Mouse (Mus musculus): ENCODE measurements around the gene E130114P18Rik. TPM values are rescaled to one million over a fixed set of nuclear protein-coding genes. Genes with fewer than 3 reads are reported as not detected.

Gene E130114P18Rik
- polyA plus RNA-seq (2012; rRNA removed): not detected in 2 replicates

- TF ChIP-seq POLR2A (IDR thresholded peaks at IDR 0.05; ENCODE audit: low read depth, low read length) (peak; percentile 15; the same call in 1 of the 2 replicates), CTCF (IDR thresholded peaks at IDR 0.05; ENCODE audit: extremely low read depth, insufficient read length, insufficient replicate concordance, low read depth, low read length) (no peak)
- Histone ChIP-seq H3K27me3 (ENCODE audit: control insufficient read depth, insufficient read depth, low read length) (no peaks in the 10 kb centered on the region), H3K27ac (ENCODE audit: insufficient read depth, low read depth, low read length) (peak within 1 kb of the TSS; percentile 69), H3K4me3 (ENCODE audit: low read depth, low read length) (peak within 1 kb of the TSS; percentile 91), H3K4me1 (ENCODE audit: control insufficient read depth, insufficient read depth, insufficient read length, low read length) (0 out of 2 replicates have a peak, but pooled peaks cover 2% of the 10 kb centered on the region), H3K36me3 (ENCODE audit: control insufficient read depth, insufficient read depth, low read length) (peaks cover under 1% of the 10 kb centered on the region; the same call in 1 of the 2 replicates)
- WGBS: under 1% methylated on average over 37 of the region's 37 CpGs
These were observed at the start of gene E130114P18Rik for GRCm38 (mm10) chr4:97777706-97778176. E130114P18Rik (minus strand) TSS chr4:97778078.

GRCm38 (mm10) chr4:97827115-97827514 lies 49.2 kb upstream of the E130114P18Rik start:
- no peak overlapping the region for H3K27ac ChIP-seq (ENCODE audit: insufficient read depth, low read depth, low read length)
- H3K4me3 ChIP-seq (ENCODE audit: low read depth, low read length): no peak overlapping the region
- TF ChIP-seq POLR2A (IDR thresholded peaks at IDR 0.05; ENCODE audit: low read depth, low read length): no peak
- TF ChIP-seq CTCF (IDR thresholded peaks at IDR 0.05; ENCODE audit: extremely low read depth, insufficient read length, insufficient replicate concordance, low read depth, low read length): no peak
- no peaks in the 10 kb centered on the region for H3K4me1 ChIP-seq (ENCODE audit: control insufficient read depth, insufficient read depth, insufficient read length, low read length)
- 89% methylated on average over 6 of the region's 6 CpGs for WGBS
- no peaks in the 10 kb centered on the region for H3K27me3 ChIP-seq (ENCODE audit: control insufficient read depth, insufficient read depth, low read length)
- no peaks in the 10 kb centered on the region for H3K36me3 ChIP-seq (ENCODE audit: control insufficient read depth, insufficient read depth, low read length)

- 82% methylated on average over 4 of the region's 4 CpGs for WGBS
- Histone ChIP-seq H3K27ac (ENCODE audit: insufficient read depth, low read depth, low read length) (no peak overlapping the region), H3K27me3 (ENCODE audit: control insufficient read depth, insufficient read depth, low read length) (no peaks in the 10 kb centered on the region), H3K4me3 (ENCODE audit: low read depth, low read length) (no peak overlapping the region), H3K36me3 (ENCODE audit: control insufficient read depth, insufficient read depth, low read length) (no peaks in the 10 kb centered on the region), H3K4me1 (ENCODE audit: control insufficient read depth, insufficient read depth, insufficient read length, low read length) (no peaks in the 10 kb centered on the region)
- TF ChIP-seq POLR2A (IDR thresholded peaks at IDR 0.05; ENCODE audit: low read depth, low read length): no peak
- no peak for TF ChIP-seq CTCF (IDR thresholded peaks at IDR 0.05; ENCODE audit: extremely low read depth, insufficient read length, insufficient replicate concordance, low read depth, low read length)
These were observed 48.0 kb upstream of the E130114P18Rik start for GRCm38 (mm10) chr4:97825841-97826240.

GRCm38 (mm10) chr4:97825432-97825831 lies 47.6 kb upstream of the E130114P18Rik start:
- 76% methylated on average over 4 of the region's 4 CpGs for WGBS
- Histone ChIP-seq H3K36me3 (ENCODE audit: control insufficient read depth, insufficient read depth, low read length) (no peaks in the 10 kb centered on the region), H3K27me3 (ENCODE audit: control insufficient read depth, insufficient read depth, low read length) (no peaks in the 10 kb centered on the region), H3K4me1 (ENCODE audit: control insufficient read depth, insufficient read depth, insufficient read length, low read length) (no peaks in the 10 kb centered on the region), H3K4me3 (ENCODE audit: low read depth, low read length) (no peak overlapping the region), H3K27ac (ENCODE audit: insufficient read depth, low read depth, low read length) (no peak overlapping the region)
- TF ChIP-seq POLR2A (IDR thresholded peaks at IDR 0.05; ENCODE audit: low read depth, low read length): no peak
- TF ChIP-seq CTCF (IDR thresholded peaks at IDR 0.05; ENCODE audit: extremely low read depth, insufficient read length, insufficient replicate concordance, low read depth, low read length): no peak

- no peak overlapping the region for H3K27ac ChIP-seq (ENCODE audit: insufficient read depth, low read depth, low read length)
- H3K4me1 ChIP-seq (ENCODE audit: control insufficient read depth, insufficient read depth, insufficient read length, low read length): no peaks in the 10 kb centered on the region
- H3K27me3 ChIP-seq (ENCODE audit: control insufficient read depth, insufficient read depth, low read length): no peaks in the 10 kb centered on the region
- no peak overlapping the region for H3K4me3 ChIP-seq (ENCODE audit: low read depth, low read length)
- 79% methylated on average over 4 of the region's 4 CpGs for WGBS
- TF ChIP-seq POLR2A (IDR thresholded peaks at IDR 0.05; ENCODE audit: low read depth, low read length) (no peak), CTCF (IDR thresholded peaks at IDR 0.05; ENCODE audit: extremely low read depth, insufficient read length, insufficient replicate concordance, low read depth, low read length) (no peak)
- no peaks in the 10 kb centered on the region for H3K36me3 ChIP-seq (ENCODE audit: control insufficient read depth, insufficient read depth, low read length)
These were observed 46.6 kb upstream of the E130114P18Rik start for GRCm38 (mm10) chr4:97824451-97824850.

- Histone ChIP-seq H3K27me3 (ENCODE audit: control insufficient read depth, insufficient read depth, low read length) (no peaks in the 10 kb centered on the region), H3K36me3 (ENCODE audit: control insufficient read depth, insufficient read depth, low read length) (no peaks in the 10 kb centered on the region), H3K27ac (ENCODE audit: insufficient read depth, low read depth, low read length) (no peak overlapping the region), H3K4me3 (ENCODE audit: low read depth, low read length) (no peak overlapping the region), H3K4me1 (ENCODE audit: control insufficient read depth, insufficient read depth, insufficient read length, low read length) (no peaks in the 10 kb centered on the region)
- WGBS: 84% methylated on average over 6 of the region's 6 CpGs
- no peak for TF ChIP-seq POLR2A (IDR thresholded peaks at IDR 0.05; ENCODE audit: low read depth, low read length)
- no peak for TF ChIP-seq CTCF (IDR thresholded peaks at IDR 0.05; ENCODE audit: extremely low read depth, insufficient read length, insufficient replicate concordance, low read depth, low read length)
These were observed 45.6 kb upstream of the E130114P18Rik start for GRCm38 (mm10) chr4:97823512-97823911.

GRCm38 (mm10) chr4:97821556-97822251 lies 43.8 kb upstream of the E130114P18Rik start:
- Histone ChIP-seq H3K4me3 (ENCODE audit: low read depth, low read length) (no peak overlapping the region), H3K36me3 (ENCODE audit: control insufficient read depth, insufficient read depth, low read length) (no peaks in the 10 kb centered on the region), H3K27me3 (ENCODE audit: control insufficient read depth, insufficient read depth, low read length) (no peaks in the 10 kb centered on the region), H3K27ac (ENCODE audit: insufficient read depth, low read depth, low read length) (no peak overlapping the region), H3K4me1 (ENCODE audit: control insufficient read depth, insufficient read depth, insufficient read length, low read length) (no peaks in the 10 kb centered on the region; the same call in 1 of the 2 replicates)
- 79% methylated on average over 4 of the region's 4 CpGs for WGBS
- no peak for TF ChIP-seq POLR2A (IDR thresholded peaks at IDR 0.05; ENCODE audit: low read depth, low read length)
- no peak for TF ChIP-seq CTCF (IDR thresholded peaks at IDR 0.05; ENCODE audit: extremely low read depth, insufficient read length, insufficient replicate concordance, low read depth, low read length)

All from small intestine, adult 2 months (tissue).